Mouse (Mus musculus): ENCODE results near the gene Ptpn3.

Ptpn3 gene

DNA sequence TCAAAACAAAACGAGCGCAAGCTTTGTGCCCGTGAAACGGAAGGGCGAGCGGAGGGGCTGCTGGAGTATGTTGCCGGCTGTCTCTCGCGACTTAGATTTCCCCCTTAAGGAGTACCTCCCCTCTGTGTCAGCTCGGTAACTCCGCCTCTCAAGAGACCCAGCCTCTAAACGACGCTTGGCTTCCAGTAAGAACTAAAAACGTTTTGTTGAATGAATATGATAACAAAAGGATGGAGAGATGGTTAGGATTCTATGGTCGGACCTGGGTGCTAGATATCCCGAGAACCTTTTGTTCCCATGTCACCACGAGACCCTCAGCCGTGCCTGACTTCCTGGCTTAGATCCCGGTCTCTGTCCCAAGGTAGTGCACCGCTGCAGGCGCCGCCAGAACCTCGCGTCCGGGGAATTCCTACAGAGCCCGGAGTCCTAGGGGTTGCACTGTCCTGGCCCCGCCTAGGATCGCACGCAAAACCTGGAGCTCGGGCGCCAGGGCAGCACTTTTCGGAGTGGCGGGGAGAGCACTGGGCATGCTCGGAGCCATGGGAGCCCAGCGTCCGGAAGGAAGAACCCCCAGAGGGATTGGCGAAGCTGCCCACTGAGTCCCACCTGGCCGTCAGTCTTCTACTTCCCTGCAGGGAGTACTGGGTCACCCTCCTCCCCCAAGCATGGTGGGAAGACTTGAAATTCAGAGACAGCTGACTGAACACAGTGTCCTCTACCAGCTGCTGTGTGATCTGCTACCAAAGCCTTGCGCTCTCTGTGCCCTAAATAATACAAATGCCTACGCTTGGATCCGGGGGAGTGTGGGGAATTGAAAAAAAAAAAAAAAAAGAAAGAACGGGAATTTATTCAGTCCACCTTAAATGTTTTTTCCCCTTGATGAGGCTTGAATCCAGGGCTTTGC is at the start of gene Ptpn3:
Gene Ptpn3 (minus strand): TSS at position 428 of the 904 bp plus-strand sequence.
- peak; percentile 30 to 32 for DNase-seq (ENCODE audit: low spot score in 2 of 2)

GRCm38 (mm10) chr4:57350541-57350940 is 48.9 kb upstream of the Ptpn3 start:
- no peak for DNase-seq (ENCODE audit: low spot score in 2 of 2)

GRCm38 (mm10) chr4:57343996-57344395 is 42.4 kb upstream of the Ptpn3 start:
- DNase-seq (ENCODE audit: low spot score in 2 of 2), result no peak

DNA sequence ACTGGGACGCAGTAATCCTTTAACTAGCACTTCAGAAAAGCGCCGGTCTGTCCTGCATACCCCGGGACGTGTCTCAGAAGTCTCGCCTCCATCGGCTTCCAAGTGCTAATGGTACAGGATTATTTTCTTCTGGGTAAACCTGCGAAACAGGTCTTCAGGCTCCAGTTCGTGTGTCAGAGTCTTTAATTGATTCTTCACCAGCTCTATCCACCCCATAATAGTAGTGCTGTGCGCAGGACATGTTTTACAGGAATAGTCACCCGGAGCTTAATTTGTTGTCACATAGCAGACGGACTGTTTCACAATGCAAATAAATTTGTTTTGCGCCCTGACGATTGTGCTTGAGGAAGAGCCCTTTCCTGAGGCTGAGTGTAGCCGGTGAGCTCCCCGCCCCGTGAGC is 37.3 kb upstream of the Ptpn3 start:
- no peak for DNase-seq (ENCODE audit: low spot score in 2 of 2)

DNA sequence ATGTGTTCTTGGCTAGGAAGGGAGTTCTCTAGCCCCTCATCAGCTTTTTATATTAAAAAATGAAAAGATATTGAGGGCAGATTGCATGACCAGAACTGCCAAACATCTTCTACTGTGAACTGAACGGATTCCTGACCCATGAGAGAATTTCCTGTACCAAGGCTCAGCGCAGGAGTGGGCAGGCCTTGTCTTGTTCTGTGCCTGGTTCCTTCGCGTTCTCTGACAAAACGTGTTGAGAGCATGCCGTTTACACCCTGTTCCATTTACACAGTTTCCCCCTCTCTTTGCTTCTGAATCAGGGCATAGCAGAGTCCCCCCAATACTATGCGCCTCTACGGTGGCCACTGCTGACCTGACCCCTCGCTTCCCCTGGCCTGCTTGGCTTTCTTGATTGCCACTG is 36.4 kb upstream of the Ptpn3 start:
- DNase-seq (ENCODE audit: low spot score in 2 of 2), result no peak

GRCm38 (mm10) chr4:57335000-57335666 is 33.5 kb upstream of the Ptpn3 start:
- DNase-seq (ENCODE audit: low spot score in 2 of 2), result no peak

DNA sequence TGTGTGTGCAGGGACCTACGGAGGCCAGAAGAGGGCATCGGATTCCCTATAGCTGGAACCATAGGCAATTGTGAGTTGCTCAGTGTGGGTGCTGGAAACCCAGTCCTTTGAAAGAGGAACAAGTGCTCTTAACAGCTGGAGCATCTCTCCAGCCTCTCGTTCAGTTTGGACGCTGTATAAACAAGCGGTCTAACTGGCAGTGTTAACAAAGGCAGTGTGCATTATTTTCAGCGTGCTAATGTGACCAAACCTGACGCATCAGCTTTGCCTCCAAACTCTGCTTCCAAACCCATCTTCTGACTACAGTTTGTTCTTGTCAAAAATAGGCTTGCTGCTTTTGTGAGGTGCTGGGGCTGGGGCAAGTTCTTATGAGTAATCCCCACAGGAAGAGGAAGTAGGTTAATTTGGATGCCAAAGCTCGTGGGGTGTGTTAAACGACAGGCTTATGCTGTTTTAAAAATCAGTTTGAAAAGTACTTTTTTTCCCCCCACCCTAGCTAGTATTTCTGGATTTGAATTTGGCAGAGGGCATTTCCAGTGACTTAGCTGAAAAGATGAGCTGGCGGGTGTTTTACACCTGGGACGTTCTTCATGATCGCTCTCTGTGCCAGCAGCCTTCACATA is 32.4 kb upstream of the Ptpn3 start:
- DNase-seq (ENCODE audit: low spot score in 2 of 2), result no peak

GRCm38 (mm10) chr4:57332511-57332910 is 30.9 kb upstream of the Ptpn3 start:
- DNase-seq (ENCODE audit: low spot score in 2 of 2), result no peak

- DNase-seq (ENCODE audit: low spot score in 2 of 2), result no peak
These were observed 19.1 kb upstream of the Ptpn3 start for GRCm38 (mm10) chr4:57320606-57321327.

DNA sequence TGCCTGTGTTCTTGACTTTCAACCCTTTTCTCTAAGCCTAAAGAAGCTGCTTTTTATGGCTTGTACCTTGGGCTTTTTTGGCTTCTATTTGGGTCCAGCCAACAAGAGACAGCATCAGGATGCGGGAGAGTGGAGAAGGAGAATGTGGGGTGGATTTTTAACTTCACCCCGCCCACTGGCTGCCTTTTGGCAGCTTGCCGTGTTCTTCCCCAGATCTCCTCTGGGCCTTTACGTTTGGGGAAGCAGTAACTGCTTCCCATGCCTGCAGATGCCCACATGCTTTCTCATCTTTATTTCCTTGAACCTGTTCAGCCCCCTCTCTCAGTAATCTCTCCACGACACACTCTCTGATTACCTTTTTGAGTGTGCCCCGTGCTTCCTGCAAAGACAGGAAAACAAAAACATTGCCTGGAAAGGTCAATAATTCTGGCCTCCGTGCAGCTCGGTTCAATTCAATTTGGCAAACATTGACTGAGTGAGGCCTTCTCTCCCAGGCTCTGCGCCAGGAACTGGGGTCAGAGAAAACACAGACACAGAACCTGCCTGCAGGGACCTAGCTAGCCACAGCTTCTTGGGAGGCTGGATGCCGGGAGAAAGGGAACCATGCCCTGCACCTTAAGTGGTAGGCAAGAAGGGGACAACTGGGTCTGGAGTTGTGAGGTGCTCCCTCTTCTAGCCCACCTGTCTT is 17.0 kb upstream of the Ptpn3 start:
- no peak for DNase-seq (ENCODE audit: low spot score in 2 of 2)

DNA sequence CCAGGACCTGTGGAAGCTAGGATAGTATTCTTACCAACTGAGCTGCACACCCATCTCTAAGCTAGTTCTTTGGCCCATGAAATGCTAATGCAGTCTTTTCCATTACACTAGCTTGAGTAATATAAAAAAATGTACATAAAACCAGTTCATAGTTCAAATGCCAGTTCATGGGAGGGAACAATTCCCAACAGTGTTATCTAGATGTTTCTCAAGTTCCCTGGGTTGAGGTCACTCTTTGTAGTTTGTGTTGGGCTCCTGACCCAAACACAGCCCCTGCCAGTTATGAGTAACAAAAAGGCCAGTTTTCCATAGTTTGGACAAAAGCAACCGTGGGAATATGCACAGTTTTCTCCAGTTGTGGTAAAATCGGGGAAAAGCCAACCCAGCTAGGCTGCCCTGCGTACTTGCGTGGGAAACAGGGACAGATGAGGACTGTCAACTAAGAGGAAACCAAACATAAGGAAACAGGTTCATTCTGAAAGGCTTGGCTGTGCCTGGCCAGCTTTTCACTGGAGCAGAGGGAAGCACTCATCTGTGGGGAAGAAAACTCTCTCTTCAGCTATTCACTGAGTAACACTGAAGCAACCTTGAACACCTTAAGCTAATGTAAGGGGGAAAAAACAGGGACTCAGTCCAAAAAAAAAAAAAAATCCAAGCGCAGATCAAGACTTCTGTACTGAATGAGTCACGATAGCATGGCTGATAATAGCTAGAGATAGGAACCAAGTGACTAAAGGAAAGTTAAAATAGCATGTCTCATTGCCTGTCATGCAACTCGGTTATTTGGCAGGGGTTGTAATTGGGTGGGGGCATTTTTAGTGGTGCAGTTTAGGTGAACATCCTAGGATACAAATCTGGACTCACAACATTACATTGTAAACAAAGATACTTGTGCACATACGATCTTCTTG is 10.9 kb upstream of the Ptpn3 start:
- DNase-seq (ENCODE audit: low spot score in 2 of 2), result no peak

DNA sequence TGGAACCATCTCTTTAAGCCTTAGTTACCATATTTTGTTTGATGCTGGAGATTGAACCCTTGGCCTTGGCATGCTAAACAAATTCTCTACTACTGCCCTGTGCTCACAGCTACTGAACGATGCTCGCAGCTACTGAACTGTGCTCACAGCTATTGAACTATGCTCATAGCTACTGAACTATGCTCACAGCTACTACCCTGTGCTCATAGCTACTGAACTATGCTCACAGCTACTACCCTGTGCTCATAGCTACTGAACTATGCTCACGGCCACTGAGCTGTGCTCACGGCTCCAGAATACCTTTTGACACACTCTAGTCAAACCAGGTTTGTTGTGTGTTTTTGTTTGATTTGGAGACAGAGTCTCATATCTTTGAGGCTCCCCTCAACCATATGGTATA is 10.1 kb upstream of the Ptpn3 start:
- no peak for DNase-seq (ENCODE audit: low spot score in 2 of 2)

GRCm38 (mm10) chr4:57308214-57309000 is 6.8 kb upstream of the Ptpn3 start:
- DNase-seq (ENCODE audit: low spot score in 2 of 2), result no peak

DNA sequence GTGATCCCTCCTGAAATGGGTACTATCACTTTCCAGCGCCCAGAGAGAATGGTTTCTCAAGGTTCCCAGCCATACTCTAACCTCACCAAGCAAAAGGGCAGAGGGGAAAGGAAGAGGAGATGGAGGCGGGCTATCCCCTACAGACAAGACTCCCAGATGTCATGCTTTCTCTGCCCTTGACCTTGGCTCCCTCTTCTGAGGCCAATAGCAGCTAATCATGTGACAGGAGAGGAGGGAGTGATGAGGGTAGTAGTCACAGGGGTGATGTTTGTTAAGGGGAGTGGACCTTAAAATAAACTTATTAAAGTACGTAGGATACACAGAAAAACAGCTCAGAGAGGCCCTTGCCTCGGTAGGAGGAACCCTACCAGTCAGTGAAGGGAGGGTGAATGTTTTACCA is 6.1 kb upstream of the Ptpn3 start:
- no peak for DNase-seq (ENCODE audit: low spot score in 2 of 2)

- no peak for DNase-seq (ENCODE audit: low spot score in 2 of 2)
These were observed 4.6 kb upstream of the Ptpn3 start for GRCm38 (mm10) chr4:57306260-57306659.

DNA sequence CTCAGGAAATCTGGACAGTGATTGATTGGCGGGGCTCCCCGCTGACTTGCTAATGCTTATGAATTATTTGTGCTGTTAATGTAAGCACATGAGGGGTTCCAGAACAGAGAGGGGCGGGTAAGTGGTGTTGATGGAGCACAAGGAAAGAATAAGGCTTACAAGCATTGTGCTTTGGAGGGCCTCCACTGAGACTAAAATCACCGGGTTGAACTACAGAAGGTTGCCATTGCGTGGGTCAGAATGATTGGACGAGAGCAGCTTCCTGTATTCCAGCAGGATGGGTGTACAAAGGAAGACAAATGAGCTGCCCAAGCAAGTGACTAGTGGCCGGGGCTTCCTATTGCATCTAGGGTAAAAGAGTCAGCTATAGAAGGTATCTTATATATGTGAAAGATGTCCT is 4.0 kb upstream of the Ptpn3 start:
- no peak for DNase-seq (ENCODE audit: low spot score in 2 of 2)

DNA sequence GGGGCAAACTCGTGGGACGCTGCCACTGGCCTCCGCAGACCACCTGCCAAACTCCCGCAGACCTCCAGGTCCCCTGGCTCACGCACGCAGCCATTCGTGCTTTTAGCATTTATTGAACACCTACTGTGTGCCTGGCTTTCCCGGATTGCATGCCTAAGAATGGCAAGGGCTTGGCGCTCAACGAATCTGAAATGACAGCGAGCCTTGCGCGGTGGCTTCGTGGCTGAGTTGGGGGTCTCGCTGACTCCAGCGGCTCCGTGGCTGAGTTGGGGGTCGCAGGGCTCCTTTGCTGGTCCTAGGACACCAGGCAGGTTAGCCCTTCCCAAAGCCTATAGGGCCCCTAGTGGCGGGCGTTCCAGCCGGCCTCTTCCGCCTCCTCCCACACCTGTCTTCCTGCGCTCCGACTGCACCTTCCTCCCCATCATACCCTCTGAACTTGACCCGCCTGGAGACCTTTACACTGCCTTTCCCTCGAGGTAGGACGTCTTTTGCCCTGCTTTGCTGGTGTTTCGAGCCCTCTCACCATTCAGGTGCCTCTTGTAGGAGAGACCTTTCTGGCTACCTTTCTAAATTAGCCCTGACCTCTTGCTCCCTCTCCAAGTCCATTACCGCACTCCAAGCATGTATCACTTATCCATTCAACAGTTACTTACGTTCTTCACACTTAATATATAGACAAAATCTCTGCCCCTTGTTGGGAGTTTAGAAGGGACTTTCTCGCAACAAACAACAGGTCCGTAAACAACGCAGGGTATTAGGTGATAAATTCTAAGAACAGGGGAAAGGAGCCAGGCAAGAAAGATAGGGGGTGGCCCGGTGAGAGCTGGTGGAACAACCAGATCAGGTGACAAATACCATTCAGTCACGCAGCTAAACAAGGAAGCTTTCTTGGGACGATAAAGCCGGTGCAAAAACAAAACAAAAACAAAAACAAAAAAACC is 898 bp downstream of the Ptpn3 start:
- DNase-seq (ENCODE audit: low spot score in 2 of 2), result no peak

DNA sequence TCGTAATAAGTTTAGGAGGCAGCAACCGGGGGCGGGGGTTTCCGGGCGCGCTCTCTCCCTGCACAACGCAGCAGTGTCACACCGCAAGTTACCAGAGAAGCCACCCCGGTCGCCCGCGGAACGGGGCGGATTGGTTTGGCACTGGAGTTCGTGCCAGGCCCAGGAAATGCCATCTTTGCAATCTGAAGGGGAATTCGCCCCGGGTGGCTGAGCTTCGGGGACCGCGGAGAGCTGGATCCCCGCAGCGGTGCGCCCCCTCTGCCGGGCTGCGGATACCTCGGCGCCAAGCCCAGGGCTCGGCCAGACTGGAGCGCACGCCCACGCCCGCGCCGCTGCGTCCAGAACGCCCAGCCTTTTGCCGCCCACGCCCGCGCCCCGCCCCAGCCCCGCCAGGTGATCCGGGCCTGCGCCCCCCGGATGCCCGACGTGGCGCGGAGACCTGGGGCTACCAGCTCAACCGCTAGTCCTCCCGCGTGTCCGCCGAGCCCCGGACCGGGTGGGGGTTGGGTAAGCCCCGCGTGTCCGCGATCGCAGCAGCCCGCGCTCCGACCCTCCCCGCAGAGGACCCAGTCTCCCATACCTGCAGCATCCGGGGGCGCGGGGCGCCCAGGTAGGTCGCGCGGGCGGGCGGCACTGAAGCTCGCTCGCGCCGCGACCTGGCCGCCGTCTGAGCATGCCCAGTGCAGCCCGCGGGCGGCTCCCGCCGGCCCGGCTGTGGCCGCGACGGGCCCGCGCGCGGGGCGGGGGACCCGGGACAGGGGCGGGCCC is 1.8 kb downstream of the Ptpn3 start:
- DNase-seq (ENCODE audit: low spot score in 2 of 2), result no peak

Measured in spleen, postnatal 36 days (tissue).